Mouse (Mus musculus): ENCODE results near the gene Apol7a. TPM values are rescaled to one million over a fixed set of nuclear protein-coding genes. Genes with fewer than 3 reads are reported as not detected.

The Apol7a gene
- polyA plus RNA-seq, 1 experiment: 0.19 TPM

GRCm38 (mm10) chr15:77354848-77355551 lies 43.9 kb downstream of the Apol7a start:
- no peak overlapping the region for H3K27ac ChIP-seq (ENCODE audit: control insufficient read depth, insufficient read depth, low read length)
- H3K27me3 ChIP-seq (ENCODE audit: control insufficient read depth, insufficient read depth, low read length): no peaks in the 10 kb centered on the region
- H3K4me1 ChIP-seq (replicated peaks; ENCODE audit: control insufficient read depth, insufficient read depth, low read length): no peaks in the 10 kb centered on the region
- 97% methylated on average over 6 of the region's 6 CpGs for WGBS
- H3K36me3 ChIP-seq (ENCODE audit: control insufficient read depth, insufficient read depth, low read length): no peaks in the 10 kb centered on the region
- TF ChIP-seq POLR2A (IDR thresholded peaks at IDR 0.05; ENCODE audit: control insufficient read depth, extremely low read depth, insufficient read depth, low read length, poor library complexity) (no peak), CTCF (IDR thresholded peaks at IDR 0.05; ENCODE audit: borderline replicate concordance, control insufficient read depth, extremely low read depth, insufficient read depth, low read length, poor library complexity) (no peak)
- DNase-seq: no peak
- no peak overlapping the region for H3K4me3 ChIP-seq (ENCODE audit: control insufficient read depth, insufficient read depth, low read length)

- 80% methylated on average over 4 of the region's 4 CpGs for WGBS
- Histone ChIP-seq H3K4me1 (replicated peaks; ENCODE audit: control insufficient read depth, insufficient read depth, low read length) (no peaks in the 10 kb centered on the region), H3K27ac (ENCODE audit: control insufficient read depth, insufficient read depth, low read length) (no peak overlapping the region), H3K4me3 (ENCODE audit: control insufficient read depth, insufficient read depth, low read length) (no peak overlapping the region), H3K27me3 (ENCODE audit: control insufficient read depth, insufficient read depth, low read length) (no peaks in the 10 kb centered on the region), H3K36me3 (ENCODE audit: control insufficient read depth, insufficient read depth, low read length) (no peaks in the 10 kb centered on the region)
- no peak for DNase-seq
- no peak for TF ChIP-seq POLR2A (IDR thresholded peaks at IDR 0.05; ENCODE audit: control insufficient read depth, extremely low read depth, insufficient read depth, low read length, poor library complexity)
- no peak for TF ChIP-seq CTCF (IDR thresholded peaks at IDR 0.05; ENCODE audit: borderline replicate concordance, control insufficient read depth, extremely low read depth, insufficient read depth, low read length, poor library complexity)
Observed at GRCm38 (mm10) chr15:77354496-77354847, 44.4 kb downstream of the Apol7a start.

- H3K27ac ChIP-seq (ENCODE audit: control insufficient read depth, insufficient read depth, low read length): no peak overlapping the region
- DNase-seq: no peak
- 26% methylated on average over 4 of the region's 4 CpGs for WGBS
- TF ChIP-seq POLR2A (IDR thresholded peaks at IDR 0.05; ENCODE audit: control insufficient read depth, extremely low read depth, insufficient read depth, low read length, poor library complexity): no peak
- TF ChIP-seq CTCF (IDR thresholded peaks at IDR 0.05; ENCODE audit: borderline replicate concordance, control insufficient read depth, extremely low read depth, insufficient read depth, low read length, poor library complexity): no peak
- no peaks in the 10 kb centered on the region for H3K27me3 ChIP-seq (ENCODE audit: control insufficient read depth, insufficient read depth, low read length)
- no peak overlapping the region for H3K4me3 ChIP-seq (ENCODE audit: control insufficient read depth, insufficient read depth, low read length)
- H3K36me3 ChIP-seq (ENCODE audit: control insufficient read depth, insufficient read depth, low read length): no peaks in the 10 kb centered on the region
- H3K4me1 ChIP-seq (replicated peaks; ENCODE audit: control insufficient read depth, insufficient read depth, low read length): no peaks in the 10 kb centered on the region
Observed at GRCm38 (mm10) chr15:77353764-77354163, 45.1 kb downstream of the Apol7a start.

GRCm38 (mm10) chr15:77352863-77353262 lies 46.0 kb downstream of the Apol7a start:
- WGBS: 85% methylated on average over 7 of the region's 7 CpGs
- no peak for DNase-seq
- no peaks in the 10 kb centered on the region for H3K36me3 ChIP-seq (ENCODE audit: control insufficient read depth, insufficient read depth, low read length)
- TF ChIP-seq POLR2A (IDR thresholded peaks at IDR 0.05; ENCODE audit: control insufficient read depth, extremely low read depth, insufficient read depth, low read length, poor library complexity): no peak
- TF ChIP-seq CTCF (IDR thresholded peaks at IDR 0.05; ENCODE audit: borderline replicate concordance, control insufficient read depth, extremely low read depth, insufficient read depth, low read length, poor library complexity): no peak
- H3K4me3 ChIP-seq (ENCODE audit: control insufficient read depth, insufficient read depth, low read length): no peak overlapping the region
- H3K27me3 ChIP-seq (ENCODE audit: control insufficient read depth, insufficient read depth, low read length): no peaks in the 10 kb centered on the region
- no peaks in the 10 kb centered on the region for H3K4me1 ChIP-seq (replicated peaks; ENCODE audit: control insufficient read depth, insufficient read depth, low read length)
- H3K27ac ChIP-seq (ENCODE audit: control insufficient read depth, insufficient read depth, low read length): no peak overlapping the region

GRCm38 (mm10) chr15:77350117-77350516 lies 48.8 kb downstream of the Apol7a start:
- no peak for DNase-seq
- 96% methylated on average over 7 of the region's 7 CpGs for WGBS
- Histone ChIP-seq H3K36me3 (ENCODE audit: control insufficient read depth, insufficient read depth, low read length) (no peaks in the 10 kb centered on the region), H3K27me3 (ENCODE audit: control insufficient read depth, insufficient read depth, low read length) (no peaks in the 10 kb centered on the region), H3K4me3 (ENCODE audit: control insufficient read depth, insufficient read depth, low read length) (no peak overlapping the region), H3K27ac (ENCODE audit: control insufficient read depth, insufficient read depth, low read length) (no peak overlapping the region), H3K4me1 (replicated peaks; ENCODE audit: control insufficient read depth, insufficient read depth, low read length) (no peaks in the 10 kb centered on the region)
- no peak for TF ChIP-seq POLR2A (IDR thresholded peaks at IDR 0.05; ENCODE audit: control insufficient read depth, extremely low read depth, insufficient read depth, low read length, poor library complexity)
- no peak for TF ChIP-seq CTCF (IDR thresholded peaks at IDR 0.05; ENCODE audit: borderline replicate concordance, control insufficient read depth, extremely low read depth, insufficient read depth, low read length, poor library complexity)

GRCm38 (mm10) chr15:77348146-77348545 lies 50.8 kb downstream of the Apol7a start:
- DNase-seq: no peak
- no peak overlapping the region for H3K27ac ChIP-seq (ENCODE audit: control insufficient read depth, insufficient read depth, low read length)
- WGBS: 87% methylated on average over 7 of the region's 7 CpGs

More at GRCm38 (mm10) chr15:77348146-77348545, 50.8 kb downstream of the Apol7a start:
- Histone ChIP-seq H3K4me3 (ENCODE audit: control insufficient read depth, insufficient read depth, low read length) (no peak overlapping the region), H3K27me3 (ENCODE audit: control insufficient read depth, insufficient read depth, low read length) (no peaks in the 10 kb centered on the region), H3K36me3 (ENCODE audit: control insufficient read depth, insufficient read depth, low read length) (no peaks in the 10 kb centered on the region), H3K4me1 (replicated peaks; ENCODE audit: control insufficient read depth, insufficient read depth, low read length) (no peaks in the 10 kb centered on the region)
- TF ChIP-seq POLR2A (IDR thresholded peaks at IDR 0.05; ENCODE audit: control insufficient read depth, extremely low read depth, insufficient read depth, low read length, poor library complexity) (no peak), CTCF (IDR thresholded peaks at IDR 0.05; ENCODE audit: borderline replicate concordance, control insufficient read depth, extremely low read depth, insufficient read depth, low read length, poor library complexity) (no peak)
